Mouse (Mus musculus) lung, postnatal 0 days (tissue): ENCODE measurements at regions not wholly inside any gene's neighbourhood (a gene's known extent, or its start where the extent isn't known, plus 50 kb on each side); places are given as distances from the start of the nearest gene placed in this dataset.

Experiments
- CTCF ChIP-seq: IDR thresholded peaks from 2 replicates; pipeline ENCODE4 v1.5.1; 2016; ENCODE audit warnings: antibody characterized with exemption, mild to moderate bottlenecking
- EP300 ChIP-seq: IDR thresholded peaks from 2 replicates; pipeline ENCODE4 v1.6.1; 2016; ENCODE audit warnings: antibody characterized with exemption, mild to moderate bottlenecking, control low read depth

DNA sequence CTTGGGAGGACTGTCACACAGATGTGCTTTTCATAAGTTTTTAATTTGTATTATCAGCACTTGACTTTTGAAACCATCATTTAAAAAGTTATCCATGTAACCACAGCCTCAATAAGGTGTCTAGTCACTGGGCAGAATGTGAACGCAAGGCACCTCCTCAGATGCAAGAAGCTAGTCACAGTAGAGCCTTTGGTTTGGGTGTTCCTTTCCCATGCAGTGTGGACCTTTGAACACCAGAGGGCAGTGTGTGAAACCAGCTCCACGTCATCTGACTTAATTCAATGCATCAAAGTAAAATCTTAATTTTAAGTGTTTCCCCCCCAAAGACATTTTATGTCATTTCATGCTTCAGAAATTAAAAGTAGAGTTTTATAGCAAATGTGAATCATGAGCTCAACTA lies 166.2 kb upstream of the Nabp1 start:
- TF ChIP-seq CTCF (peak; percentile 94), EP300 (no peak)
